In the genomic region with DNA sequence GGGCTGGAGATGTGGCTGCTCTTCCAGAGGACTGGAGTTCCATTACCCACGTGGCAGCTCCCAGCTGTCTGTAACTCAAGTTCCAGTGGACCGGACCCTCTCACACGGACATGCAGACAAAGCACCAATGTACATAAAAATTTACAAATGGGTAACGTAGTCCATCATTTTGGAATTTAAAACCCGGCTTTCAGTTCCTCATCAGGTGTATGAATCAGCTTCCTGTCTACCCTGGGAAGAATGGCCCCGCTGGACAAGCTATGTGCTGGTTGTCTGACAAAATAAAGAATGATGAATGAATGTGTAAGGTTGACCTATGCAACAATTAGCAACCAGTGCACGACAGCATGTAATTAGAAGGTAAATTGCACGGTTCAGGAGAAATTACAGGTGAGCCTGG, we compare ENCODE assay signal across 22 mouse cellular contexts. TPM values are rescaled to one million over a fixed set of nuclear protein-coding genes. Genes with fewer than 3 reads are reported as not detected.
A peak's percentile ranks its signal among the peaks of the same experiment; 100 is the strongest.
DNase-seq lines count a peak whose midpoint lies in the region; ATAC-seq and TF ChIP-seq lines count a peak whose summit lies in the region.
"Had no signal": no experiment of that assay in that cellular context is flagged by ENCODE, and none has a peak within 500 bp of the region (broad histone marks: within the 10 kb centered on the region; RNA-seq: fewer than 3 reads in every experiment).

No protein-coding gene starts in this region.

- no peaks in the 10 kb centered on the region for H3K36me3 ChIP-seq in forebrain, embryonic 12.5 days (replicated peaks)
- no peaks in the 10 kb centered on the region for H3K36me3 ChIP-seq in forebrain, embryonic 14.5 days (ENCODE audit: control insufficient read depth, insufficient read depth, low read length)
- H3K36me3 ChIP-seq in hindbrain, embryonic 16.5 days (ENCODE audit: control insufficient read depth, insufficient read depth, low read length): no peaks in the 10 kb centered on the region
- H3K36me3 ChIP-seq in hindbrain, postnatal 0 days (ENCODE audit: insufficient read depth, low read length): no peaks in the 10 kb centered on the region
- H3K36me3 ChIP-seq in CH12.LX (replicated peaks in 1 of 2; ENCODE audit: control insufficient read depth in 1 of 2, insufficient read depth in 1 of 2, low read length in 1 of 2): no peaks in the 10 kb centered on the region
- no peaks in the 10 kb centered on the region for H3K36me3 ChIP-seq in kidney, embryonic 15.5 days

- H3K79me2 ChIP-seq in CH12.LX (replicated peaks; ENCODE audit: control insufficient read depth, extremely low read depth, insufficient read depth, poor library complexity, severe bottlenecking): no peaks in the 10 kb centered on the region

- H3K4me2 ChIP-seq in forebrain, embryonic 12.5 days: no peak overlapping the region
- no peak overlapping the region for H3K4me2 ChIP-seq in forebrain, embryonic 14.5 days (ENCODE audit: low read length)
- no peak overlapping the region for H3K4me2 ChIP-seq in hindbrain, embryonic 16.5 days (ENCODE audit: low read length)
- H3K4me2 ChIP-seq in hindbrain, postnatal 0 days (ENCODE audit: low read depth, low read length): no peak overlapping the region
- no peak overlapping the region for H3K4me2 ChIP-seq in CH12.LX (ENCODE audit: insufficient read depth, low read depth, poor library complexity, severe bottlenecking)
- H3K4me2 ChIP-seq in kidney, embryonic 15.5 days: no peak overlapping the region

- TF ChIP-seq POLR2A in CH12.LX (IDR thresholded peaks at IDR 0.05; ENCODE audit: low read depth, low read length): no peak

- TF ChIP-seq CTCF in hindbrain, postnatal 0 days (IDR thresholded peaks at IDR 0.05; ENCODE audit: low read depth): no peak
- no peak for TF ChIP-seq CTCF in CH12.LX (conservative IDR thresholded peaks at IDR 0.05 in 1 of 2, IDR thresholded peaks at IDR 0.05 in 1 of 2; ENCODE audit: low read depth in 2 of 2, low read length in 2 of 2)

- ATAC-seq in forebrain, embryonic 12.5 days (ENCODE audit: low FRiP score): no peak
- no peak for ATAC-seq in forebrain, embryonic 14.5 days
- ATAC-seq in hindbrain, embryonic 16.5 days: peak; percentile 18; the same call in 1 of the 2 replicates
- ATAC-seq in hindbrain, postnatal 0 days: no peak
- peak; percentile 58 for ATAC-seq in granulocyte monocyte progenitor cell, adult 5-6 weeks (replicated peaks; ENCODE audit: poor library complexity, severe bottlenecking)
- no peak for ATAC-seq in kidney, embryonic 15.5 days (replicated peaks; ENCODE audit: low FRiP score)
- ATAC-seq: activated CD4-positive, CD25-positive, alpha-beta regulatory T cell, adult 4 months; forebrain, postnatal 0 days; inflammation-experienced regulatory T-cells, adult 6 months; intestine, postnatal 0 days; Patski had no signal

- no peak for DNase-seq in forebrain, embryonic 14.5 days (ENCODE audit: low spot score)
- DNase-seq in hindbrain, postnatal 0 days (ENCODE audit: low spot score): no peak
- DNase-seq in CH12.LX (ENCODE audit: extremely low read depth): no peak
- DNase-seq in lung, postnatal 25 days (ENCODE audit: low spot score): no peak
- DNase-seq: adrenal gland, postnatal 14 days; cerebellum, adult 11-12 months; cerebellum, adult 9-11 months; cerebellum, postnatal 36 days; forebrain, postnatal 0 days; gastrocnemius, adult 2 months; gastrocnemius, postnatal 36 days; heart, postnatal 10 days; heart, postnatal 4 days had no signal

- 0 out of 2 replicates have a peak overlapping the region, but pooled peaks have one; percentile 25 for H3K27ac ChIP-seq in forebrain, embryonic 12.5 days
- H3K27ac ChIP-seq in forebrain, embryonic 14.5 days (ENCODE audit: low read depth, low read length): no peak overlapping the region
- H3K27ac ChIP-seq in hindbrain, embryonic 16.5 days (ENCODE audit: low read depth, low read length): no peak overlapping the region
- no peak overlapping the region for H3K27ac ChIP-seq in hindbrain, postnatal 0 days
- no peak overlapping the region for H3K27ac ChIP-seq in CH12.LX (ENCODE audit: insufficient read depth, low read depth)
- H3K27ac ChIP-seq in kidney, embryonic 15.5 days: no peak overlapping the region
- H3K27ac ChIP-seq: gastrocnemius, adult 2 months; hindbrain, embryonic 14.5 days had no signal

- H3K9ac ChIP-seq in forebrain, embryonic 12.5 days: no peak overlapping the region
- H3K9ac ChIP-seq in forebrain, embryonic 14.5 days (ENCODE audit: low read length): no peak overlapping the region
- H3K9ac ChIP-seq in hindbrain, embryonic 16.5 days (ENCODE audit: low read depth, low read length): no peak overlapping the region
- no peak overlapping the region for H3K9ac ChIP-seq in hindbrain, postnatal 0 days (replicated peaks; ENCODE audit: low read length)
- H3K9ac ChIP-seq in CH12.LX (ENCODE audit: insufficient read depth, low read depth): no peak overlapping the region
- no peak overlapping the region for H3K9ac ChIP-seq in kidney, embryonic 15.5 days
- H3K9ac ChIP-seq: forebrain, postnatal 0 days; hindbrain, embryonic 14.5 days had no signal

- TF ChIP-seq EP300 in CH12.LX (IDR thresholded peaks at IDR 0.05; ENCODE audit: low read length): no peak

- 80% methylated on average over 8 of the region's 8 CpGs for WGBS in forebrain, embryonic 12.5 days
- WGBS in forebrain, embryonic 14.5 days: 76% methylated on average over 8 of the region's 8 CpGs
- WGBS in hindbrain, embryonic 16.5 days: 59% methylated on average over 8 of the region's 8 CpGs
- 60% methylated on average over 8 of the region's 8 CpGs for WGBS in hindbrain, postnatal 0 days
- WGBS in kidney, embryonic 15.5 days: 40% methylated on average over 8 of the region's 8 CpGs

- H3K4me3 ChIP-seq in forebrain, embryonic 12.5 days (replicated peaks): no peak overlapping the region
- no peak overlapping the region for H3K4me3 ChIP-seq in forebrain, embryonic 14.5 days (ENCODE audit: low read depth, low read length)
- no peak overlapping the region for H3K4me3 ChIP-seq in hindbrain, embryonic 16.5 days (ENCODE audit: low read length)
- no peak overlapping the region for H3K4me3 ChIP-seq in hindbrain, postnatal 0 days (ENCODE audit: low read length)
- H3K4me3 ChIP-seq in CH12.LX (replicated peaks in 1 of 3; ENCODE audit: low read depth in 2 of 3, low read length in 2 of 3, poor library complexity in 1 of 3): no peak overlapping the region
- no peak overlapping the region for H3K4me3 ChIP-seq in kidney, embryonic 15.5 days (replicated peaks)
- H3K4me3 ChIP-seq: gastrocnemius, adult 2 months had no signal

- no peak for TF ChIP-seq RAD21 in CH12.LX (IDR thresholded peaks at IDR 0.05; ENCODE audit: low read depth, low read length)

- H3K4me1 ChIP-seq in forebrain, embryonic 12.5 days: peaks cover 33% of the 10 kb centered on the region
- peaks cover 12% of the 10 kb centered on the region for H3K4me1 ChIP-seq in forebrain, embryonic 14.5 days (ENCODE audit: control insufficient read depth, insufficient read depth, low read length)
- peaks cover 4% of the 10 kb centered on the region for H3K4me1 ChIP-seq in hindbrain, embryonic 16.5 days (ENCODE audit: control insufficient read depth, insufficient read depth, low read depth, low read length)
- H3K4me1 ChIP-seq in hindbrain, postnatal 0 days (ENCODE audit: insufficient read depth, low read length): no peaks in the 10 kb centered on the region
- peaks cover 0 to 26% of the 10 kb centered on the region in 2 experiments; a peak in 2 of 4 replicates for H3K4me1 ChIP-seq in CH12.LX (ENCODE audit: control insufficient read depth in 1 of 2, insufficient read depth in 2 of 2)
- peaks cover 17% of the 10 kb centered on the region for H3K4me1 ChIP-seq in kidney, embryonic 15.5 days

- no peaks in the 10 kb centered on the region for H3K9me3 ChIP-seq in forebrain, embryonic 12.5 days
- H3K9me3 ChIP-seq in forebrain, embryonic 14.5 days (replicated peaks; ENCODE audit: control insufficient read depth, low read length): no peaks in the 10 kb centered on the region
- H3K9me3 ChIP-seq in hindbrain, embryonic 16.5 days (ENCODE audit: control insufficient read depth, low read length): no peaks in the 10 kb centered on the region
- H3K9me3 ChIP-seq in hindbrain, postnatal 0 days (ENCODE audit: low read length): no peaks in the 10 kb centered on the region
- H3K9me3 ChIP-seq in CH12.LX (replicated peaks; ENCODE audit: low read length): no peaks in the 10 kb centered on the region
- H3K9me3 ChIP-seq in kidney, embryonic 15.5 days (replicated peaks): no peaks in the 10 kb centered on the region

- in situ Hi-C loops in CH12.LX (cut with MboI; ENCODE audit: low pct_ligation_motif_present, low pct_unique_long_range_greater_than_20kb, low sequenced_read_pairs): no loop called here

- dilution Hi-C loops in CH12.LX (cut with MboI; ENCODE audit: extremely low pct_ligation_motif_present, extremely low pct_unique_long_range_greater_than_20kb, low sequenced_read_pairs): no loop called here

- peaks cover 10% of the 10 kb centered on the region; the same call in 1 of the 2 replicates for H3K27me3 ChIP-seq in forebrain, embryonic 12.5 days
- H3K27me3 ChIP-seq in forebrain, embryonic 14.5 days (replicated peaks; ENCODE audit: control insufficient read depth, insufficient read depth, low read length): no peaks in the 10 kb centered on the region
- no peaks in the 10 kb centered on the region for H3K27me3 ChIP-seq in hindbrain, embryonic 16.5 days (replicated peaks; ENCODE audit: control insufficient read depth, insufficient read depth, low read length)
- no peaks in the 10 kb centered on the region for H3K27me3 ChIP-seq in hindbrain, postnatal 0 days (ENCODE audit: insufficient read depth, low read length)
- no peaks in the 10 kb centered on the region for H3K27me3 ChIP-seq in CH12.LX (replicated peaks)
- H3K27me3 ChIP-seq in kidney, embryonic 15.5 days: no peaks in the 10 kb centered on the region

TF ChIP-seq in CH12.LX, 34 proteins besides CTCF, POLR2A, EP300 and RAD21:
- TF ChIP-seq IRF4 (IDR thresholded peaks at IDR 0.05; ENCODE audit: low read depth, low read length): peak; percentile 51
- TF ChIP-seq ZMIZ1 (IDR thresholded peaks at IDR 0.05; ENCODE audit: low read depth, low read length): no peak
TF ChIP-seq in CH12.LX: peak in this region for 1.

RNA-seq across cellular contexts. Expression of gene Boc, which starts 5.7 kb away (rescaled TPM):
- polyA plus RNA-seq in forebrain, embryonic 12.5 days (2016; fragmentation: Nextera tagmentation; extraction: Ambion mirVana): 28.3 and 31.0 TPM in 2 replicates
- 11.5 and 13.3 TPM in 2 replicates for polyA plus RNA-seq in forebrain, embryonic 14.5 days (2014; fragmentation: Nextera tagmentation; extraction: Ambion mirVana)
- 12.1 and 16.4 TPM in 2 replicates for polyA plus RNA-seq in hindbrain, embryonic 16.5 days (2015; fragmentation: Nextera tagmentation; extraction: Ambion mirVana)
- 43.9 and 45.5 TPM in 2 replicates for total RNA-seq in hindbrain, postnatal 0 days (2014; rRNA removed)
- polyA plus RNA-seq in hindbrain, postnatal 0 days (2015; fragmentation: Nextera tagmentation; extraction: Ambion mirVana): 6.8 and 8.1 TPM in 2 replicates
- 0.25 and 0.29 TPM in 2 replicates for total RNA-seq in CH12.LX (2012; rRNA removed)
- 0.47 and 0.67 TPM in 2 replicates for total RNA-seq in CH12.LX (2014; rRNA removed)
- 1.2 and 1.5 TPM in 2 replicates for polyA plus RNA-seq in CH12.LX (2012; ENCODE audit: insufficient read length, low read depth)
- total RNA-seq in granulocyte monocyte progenitor cell, adult 5-6 weeks (2014; fragmentation: Nextera tagmentation): 0.30 TPM in 1 of 2 replicates, not detected in the other
- total RNA-seq in granulocyte monocyte progenitor cell, adult 5-6 weeks (2017): 0.05 and 0.47 TPM in 2 replicates
- 19.1 and 24.2 TPM in 2 replicates for polyA plus RNA-seq in kidney, embryonic 15.5 days (2015; fragmentation: Nextera tagmentation; extraction: Ambion mirVana)

Comparison
In these comparisons a context has a peak if more than half of its experiments do, and no peak if none do; other contexts are left out.
1. ATAC-seq: peak in hindbrain, embryonic 16.5 days (single experiment) and granulocyte monocyte progenitor cell, adult 5-6 weeks (single experiment); none in forebrain, embryonic 12.5 days (single experiment), forebrain, embryonic 14.5 days (single experiment), hindbrain, postnatal 0 days (single experiment) and kidney, embryonic 15.5 days (single experiment).